Mouse (Mus musculus) lung, postnatal 0 days (tissue): Measurements from ENCODE around the gene Zfp341.

Experiments used
- CTCF ChIP-seq: IDR thresholded peaks from 2 replicates; pipeline ENCODE4 v1.5.1; 2016; ENCODE audit warnings: antibody characterized with exemption, mild to moderate bottlenecking
- EP300 ChIP-seq: IDR thresholded peaks from 2 replicates; pipeline ENCODE4 v1.6.1; 2016; ENCODE audit warnings: antibody characterized with exemption, mild to moderate bottlenecking, control low read depth

DNA sequence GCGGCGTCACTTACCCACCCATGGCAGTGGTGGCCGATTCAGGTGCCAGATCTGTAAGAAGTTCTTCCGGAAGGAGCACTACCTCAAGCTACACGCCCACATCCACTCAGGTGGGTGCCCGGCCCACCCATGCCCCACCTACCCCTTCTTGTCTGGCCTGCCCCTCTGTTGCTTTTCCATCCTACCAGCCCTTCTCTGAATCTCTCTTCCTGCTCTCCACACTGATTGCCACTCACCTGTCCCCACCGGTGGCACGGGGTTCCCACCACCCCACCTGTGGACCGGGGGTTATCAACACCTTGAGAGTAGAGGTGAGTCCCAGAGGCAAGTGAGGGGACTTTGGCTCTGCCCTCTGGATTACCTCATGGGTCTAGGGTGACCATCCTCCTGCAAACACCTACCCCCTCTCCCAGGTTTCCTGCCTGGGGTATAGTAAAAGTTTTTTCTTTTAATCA lies 28.9 kb downstream of the Zfp341 start:
- TF ChIP-seq CTCF (no peak), EP300 (no peak)
